Mouse (Mus musculus) c-Kit-positive CD71-negative TER-119-negative erythroid progenitor cells, embryonic 14.5 days (primary cell): ENCODE results near the gene Ntf3.

Experiments used
- DNase-seq: peaks from one replicate; pipeline ENCODE4 v3.0.0-alpha.2; 2013; ENCODE audit warnings: low read depth

Ntf3 gene

GRCm38 (mm10) chr6:126159279-126160066 is 7.2 kb downstream of the Ntf3 start:
- DNase-seq, result no peak

- DNase-seq, result no peak
These were observed 10.8 kb downstream of the Ntf3 start for GRCm38 (mm10) chr6:126155928-126156327.

- DNase-seq, result no peak
These were observed 12.2 kb downstream of the Ntf3 start for GRCm38 (mm10) chr6:126154372-126154982.

- no peak for DNase-seq
These were observed 13.6 kb downstream of the Ntf3 start for GRCm38 (mm10) chr6:126153154-126153553.

- DNase-seq, result no peak
These were observed 23.1 kb downstream of the Ntf3 start for GRCm38 (mm10) chr6:126143659-126144058.

GRCm38 (mm10) chr6:126142741-126143140 is 24.0 kb downstream of the Ntf3 start:
- DNase-seq, result no peak

- DNase-seq, result no peak
These were observed 24.6 kb downstream of the Ntf3 start for GRCm38 (mm10) chr6:126142021-126142554.

GRCm38 (mm10) chr6:126141472-126141871 is 25.2 kb downstream of the Ntf3 start:
- DNase-seq, result no peak

GRCm38 (mm10) chr6:126140961-126141360 is 25.7 kb downstream of the Ntf3 start:
- DNase-seq, result no peak

- DNase-seq, result no peak
These were observed 26.3 kb downstream of the Ntf3 start for GRCm38 (mm10) chr6:126140416-126140815.

GRCm38 (mm10) chr6:126134155-126134906 is 32.4 kb downstream of the Ntf3 start:
- no peak for DNase-seq

GRCm38 (mm10) chr6:126128238-126128637 is 38.5 kb downstream of the Ntf3 start:
- DNase-seq, result no peak

- no peak for DNase-seq
These were observed 48.5 kb downstream of the Ntf3 start for GRCm38 (mm10) chr6:126118247-126118646.

GRCm38 (mm10) chr6:126117191-126117590 is 49.5 kb downstream of the Ntf3 start:
- DNase-seq, result no peak

GRCm38 (mm10) chr6:126114934-126115633 is 51.6 kb downstream of the Ntf3 start:
- DNase-seq, result no peak

- no peak for DNase-seq
These were observed 55.5 kb downstream of the Ntf3 start for GRCm38 (mm10) chr6:126110892-126111835.

GRCm38 (mm10) chr6:126109184-126109583 is 57.5 kb downstream of the Ntf3 start:
- DNase-seq, result no peak

GRCm38 (mm10) chr6:126108771-126109170 is 57.9 kb downstream of the Ntf3 start:
- DNase-seq, result no peak

GRCm38 (mm10) chr6:126107398-126107797 is 59.3 kb downstream of the Ntf3 start:
- DNase-seq, result no peak

GRCm38 (mm10) chr6:126106798-126107173 is 59.9 kb downstream of the Ntf3 start:
- no peak for DNase-seq
